Mouse (Mus musculus) hindbrain, embryonic 12.5 days (tissue): ENCODE measurements at regions not wholly inside any gene's neighbourhood (a gene's known extent, or its start where the extent isn't known, plus 50 kb on each side); places are given as distances from the start of the nearest gene placed in this dataset.
A peak's percentile ranks its signal among the peaks of the same experiment; 100 is the strongest.
"Not testable (repeated sequence)": the region's sequence is repeated elsewhere in the genome, so short reads cannot be mapped to it uniquely, and the experiment has no call there.

Experiments used
- ATAC-seq: fragments of 200-750 bp; cut with Nextera tagmentation; 2 replicates; pipeline ENCODE4 v1.8.0; 2017; ENCODE audit warnings: moderate TSS enrichment; ENCODE audit not compliant: low FRiP score
- H3K27ac ChIP-seq: fragments of 300-500 bp; sonication (generic); 2 replicates; pipeline ENCODE4 v1.5.1; 2016; ENCODE audit warnings: mild to moderate bottlenecking
- H3K27me3 ChIP-seq: fragments of 300-500 bp; sonication (generic); 2 replicates; pipeline ENCODE4 v1.6.1; 2016; ENCODE audit warnings: mild to moderate bottlenecking
- H3K36me3 ChIP-seq: fragments of 300-500 bp; sonication (generic); 2 replicates; pipeline ENCODE4 v1.6.1; 2016; ENCODE audit warnings: mild to moderate bottlenecking
- H3K4me1 ChIP-seq: fragments of 300-500 bp; sonication (generic); 2 replicates; pipeline ENCODE4 v1.6.1; 2016
- H3K4me2 ChIP-seq: fragments of 300-500 bp; sonication (generic); replicated peaks from 2 replicates; pipeline ENCODE4 v1.6.1; 2016; ENCODE audit warnings: mild to moderate bottlenecking
- H3K4me3 ChIP-seq: fragments of 300-500 bp; sonication (generic); 2 replicates; pipeline ENCODE4 v1.5.1; 2016; ENCODE audit warnings: mild to moderate bottlenecking
- H3K9ac ChIP-seq: fragments of 300-500 bp; sonication (generic); 2 replicates; pipeline ENCODE4 v1.6.1; 2016; ENCODE audit warnings: mild to moderate bottlenecking, moderate library complexity
- H3K9me3 ChIP-seq: fragments of 300-500 bp; sonication (generic); replicated peaks from 2 replicates; pipeline ENCODE4 v1.6.1; 2016; ENCODE audit warnings: mild to moderate bottlenecking
- WGBS: fragments of 180-500 bp; shearing (Covaris S2); methylation state at CpG from one replicate; pipeline ENCODE4 v1.1.7; 2016; 5-methylcytosine and 5-hydroxymethylcytosine counted together

- 94% methylated on average over 5 of the region's 5 CpGs for WGBS
- Histone ChIP-seq H3K4me1 (0 out of 2 replicates have a peak, but pooled peaks cover 3% of the 10 kb centered on the region), H3K36me3 (no peaks in the 10 kb centered on the region), H3K9me3 (no peaks in the 10 kb centered on the region), H3K27me3 (no peaks in the 10 kb centered on the region), H3K9ac (no peak overlapping the region), H3K4me2 (no peak overlapping the region), H3K27ac (no peak overlapping the region), H3K4me3 (no peak overlapping the region)
- ATAC-seq = no peak
These were observed 144.6 kb upstream of the Ipo5 start for GRCm38 (mm10) chr14:120766451-120766850.

GRCm38 (mm10) chr14:120770579-120770978, 140.4 kb upstream of the Ipo5 start:
- Histone ChIP-seq H3K4me2 (no peak overlapping the region), H3K4me3 (no peak overlapping the region), H3K9ac (no peak overlapping the region), H3K9me3 (no peaks in the 10 kb centered on the region), H3K36me3 (no peaks in the 10 kb centered on the region), H3K4me1 (no peaks in the 10 kb centered on the region), H3K27me3 (no peaks in the 10 kb centered on the region), H3K27ac (no peak overlapping the region)
- 27% methylated on average over 3 of the region's 3 CpGs for WGBS
- ATAC-seq = no peak

GRCm38 (mm10) chr14:120773001-120773400, 138.0 kb upstream of the Ipo5 start:
- WGBS = 88% methylated on average over 4 of the region's 4 CpGs

GRCm38 (mm10) chr14:120791828-120792554, 119.0 kb upstream of the Ipo5 start:
- Histone ChIP-seq H3K9ac (no peak overlapping the region), H3K4me3 (no peak overlapping the region), H3K27me3 (no peaks in the 10 kb centered on the region), H3K4me1 (no peaks in the 10 kb centered on the region), H3K9me3 (no peaks in the 10 kb centered on the region), H3K4me2 (no peak overlapping the region), H3K36me3 (no peaks in the 10 kb centered on the region), H3K27ac (no peak overlapping the region)
- ATAC-seq = no peak
- 79% methylated on average over 4 of the region's 4 CpGs for WGBS

More at GRCm38 (mm10) chr14:120773001-120773400, 138.0 kb upstream of the Ipo5 start:
- H3K36me3 ChIP-seq, H3K4me3 ChIP-seq, ATAC-seq, H3K9me3 ChIP-seq, H3K4me1 ChIP-seq, H3K27ac ChIP-seq, H3K27me3 ChIP-seq, H3K4me2 ChIP-seq, H3K9ac ChIP-seq: not testable (repeated sequence)

GRCm38 (mm10) chr14:120797916-120798490, 113.0 kb upstream of the Ipo5 start:
- H3K9me3 ChIP-seq = no peaks in the 10 kb centered on the region
- no peak for ATAC-seq
- H3K4me1 ChIP-seq = no peaks in the 10 kb centered on the region
- H3K36me3 ChIP-seq = no peaks in the 10 kb centered on the region
- H3K27ac ChIP-seq = no peak overlapping the region
- H3K27me3 ChIP-seq = no peaks in the 10 kb centered on the region
- 78% methylated on average over 7 of the region's 7 CpGs for WGBS
- no peak overlapping the region for H3K4me2 ChIP-seq
- H3K9ac ChIP-seq = no peak overlapping the region
- H3K4me3 ChIP-seq = no peak overlapping the region

GRCm38 (mm10) chr14:120803191-120803590, 107.8 kb upstream of the Ipo5 start:
- Histone ChIP-seq H3K27ac (no peak overlapping the region), H3K27me3 (no peaks in the 10 kb centered on the region), H3K36me3 (no peaks in the 10 kb centered on the region), H3K4me3 (no peak overlapping the region), H3K9ac (no peak overlapping the region), H3K9me3 (peaks cover 4% of the 10 kb centered on the region; the same call in 1 of the 2 replicates), H3K4me1 (peaks cover 14% of the 10 kb centered on the region), H3K4me2 (peak overlapping the region; percentile 39; the same call in 1 of the 2 replicates)
- 61% methylated on average over 6 of the region's 6 CpGs for WGBS
- ATAC-seq = no peak

GRCm38 (mm10) chr14:120803739-120804138, 107.3 kb upstream of the Ipo5 start:
- Histone ChIP-seq H3K9ac (no peak overlapping the region), H3K9me3 (peaks cover 4% of the 10 kb centered on the region; the same call in 1 of the 2 replicates), H3K27me3 (no peaks in the 10 kb centered on the region), H3K4me1 (peaks cover 14% of the 10 kb centered on the region), H3K27ac (no peak overlapping the region), H3K4me3 (peak overlapping the region; percentile 5), H3K4me2 (peak overlapping the region; percentile 39), H3K36me3 (no peaks in the 10 kb centered on the region)
- WGBS = 8% methylated on average over 12 of the region's 12 CpGs
- peak; percentile 58; the same call in 1 of the 2 replicates for ATAC-seq

- WGBS = 14% methylated on average over 7 of the region's 7 CpGs
- Histone ChIP-seq H3K9me3 (peaks cover 4% of the 10 kb centered on the region; the same call in 1 of the 2 replicates), H3K27ac (no peak overlapping the region), H3K36me3 (no peaks in the 10 kb centered on the region), H3K4me1 (peaks cover 14% of the 10 kb centered on the region), H3K9ac (no peak overlapping the region), H3K4me3 (peak overlapping the region; percentile 5; the same call in 1 of the 2 replicates), H3K27me3 (no peaks in the 10 kb centered on the region), H3K4me2 (peak overlapping the region; percentile 39)
- ATAC-seq = no peak; the same call in 1 of the 2 replicates
These were observed 106.7 kb upstream of the Ipo5 start for GRCm38 (mm10) chr14:120804183-120804848.

- Histone ChIP-seq H3K9ac (no peak overlapping the region), H3K4me2 (no peak overlapping the region), H3K27ac (no peak overlapping the region), H3K36me3 (no peaks in the 10 kb centered on the region), H3K9me3 (peaks cover 4% of the 10 kb centered on the region; the same call in 1 of the 2 replicates), H3K4me3 (no peak overlapping the region), H3K4me1 (peaks cover 14% of the 10 kb centered on the region), H3K27me3 (no peaks in the 10 kb centered on the region)
- WGBS = 70% methylated on average over 6 of the region's 6 CpGs
- ATAC-seq = no peak
These were observed 105.9 kb upstream of the Ipo5 start for GRCm38 (mm10) chr14:120805137-120805536.

- not testable (repeated sequence) for H3K4me3 ChIP-seq, ATAC-seq, H3K9me3 ChIP-seq, H3K9ac ChIP-seq, H3K36me3 ChIP-seq, H3K27me3 ChIP-seq, H3K4me2 ChIP-seq, H3K27ac ChIP-seq
- WGBS = 51% methylated on average over 12 of the region's 12 CpGs
- H3K4me1 ChIP-seq = peaks cover 14% of the 10 kb centered on the region
These were observed 105.0 kb upstream of the Ipo5 start for GRCm38 (mm10) chr14:120805816-120806552.

- Histone ChIP-seq H3K4me2 (no peak overlapping the region), H3K4me3 (no peak overlapping the region), H3K27me3 (no peaks in the 10 kb centered on the region), H3K9me3 (peaks cover 4% of the 10 kb centered on the region; the same call in 1 of the 2 replicates), H3K27ac (no peak overlapping the region), H3K36me3 (no peaks in the 10 kb centered on the region), H3K9ac (no peak overlapping the region), H3K4me1 (peaks cover 14% of the 10 kb centered on the region)
- ATAC-seq = no peak
- WGBS = 66% methylated on average over 6 of the region's 10 CpGs
These were observed 104.5 kb upstream of the Ipo5 start for GRCm38 (mm10) chr14:120806553-120806893.

GRCm38 (mm10) chr14:120809321-120809720, 101.7 kb upstream of the Ipo5 start:
- 92% methylated on average over 6 of the region's 6 CpGs for WGBS
- Histone ChIP-seq H3K27me3 (no peaks in the 10 kb centered on the region), H3K36me3 (no peaks in the 10 kb centered on the region), H3K4me2 (no peak overlapping the region), H3K9ac (no peak overlapping the region), H3K4me3 (no peak overlapping the region), H3K27ac (no peak overlapping the region), H3K9me3 (peaks cover 4% of the 10 kb centered on the region; the same call in 1 of the 2 replicates), H3K4me1 (peaks cover 2% of the 10 kb centered on the region)
- ATAC-seq = no peak
